Mouse (Mus musculus): ENCODE measurements around the gene Kirrel. TPM values are rescaled to one million over a fixed set of nuclear protein-coding genes. Genes with fewer than 3 reads are reported as not detected.

Kirrel gene
- total RNA-seq, 4 experiments from 2014 or later = 4.0 to 5.2 (median 4.7) TPM

DNA sequence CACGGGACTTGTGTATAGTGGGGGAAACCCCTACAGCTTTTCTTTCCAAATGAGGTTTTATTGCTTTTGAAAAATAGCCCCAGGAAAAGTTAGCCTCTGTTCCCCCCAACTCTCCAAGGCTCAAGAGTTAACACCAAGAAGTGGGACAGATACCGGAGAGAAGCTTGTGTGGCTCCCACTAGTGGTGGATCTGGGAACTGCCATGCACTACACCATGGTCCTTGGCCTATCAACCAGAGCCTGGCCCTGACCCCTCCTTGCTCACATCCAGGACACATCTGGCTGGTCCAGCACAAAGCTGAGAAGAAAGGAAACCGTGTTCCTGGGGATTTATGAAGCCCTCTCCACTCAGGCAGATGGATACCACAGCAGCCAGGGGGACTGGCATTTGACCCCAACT, 92.3 kb downstream of the Kirrel start:
- peak in 1 of 2 experiments; percentile 33 for DNase-seq (ENCODE audit: low spot score in 2 of 2)

DNA sequence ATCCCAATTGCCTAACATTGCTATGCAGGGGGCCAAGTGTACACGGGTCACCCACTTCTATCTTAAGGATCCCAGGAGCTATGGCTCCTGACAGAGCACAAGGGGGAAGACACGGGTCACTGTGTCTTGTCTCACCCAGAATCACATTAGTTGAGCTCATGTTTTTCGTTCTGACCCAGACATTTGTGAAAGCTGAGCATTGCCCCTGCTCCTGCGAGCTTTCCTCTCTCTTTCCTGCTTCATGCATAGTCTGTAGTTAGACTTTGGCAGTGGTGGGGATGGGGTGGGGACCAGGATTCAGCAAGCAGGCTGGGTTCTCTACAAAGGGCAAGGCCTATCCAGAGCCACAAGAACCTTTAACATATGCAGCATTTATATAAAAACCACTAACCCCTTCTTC, 94.8 kb downstream of the Kirrel start:
- DNase-seq (ENCODE audit: low spot score in 2 of 2) = no peak

DNA sequence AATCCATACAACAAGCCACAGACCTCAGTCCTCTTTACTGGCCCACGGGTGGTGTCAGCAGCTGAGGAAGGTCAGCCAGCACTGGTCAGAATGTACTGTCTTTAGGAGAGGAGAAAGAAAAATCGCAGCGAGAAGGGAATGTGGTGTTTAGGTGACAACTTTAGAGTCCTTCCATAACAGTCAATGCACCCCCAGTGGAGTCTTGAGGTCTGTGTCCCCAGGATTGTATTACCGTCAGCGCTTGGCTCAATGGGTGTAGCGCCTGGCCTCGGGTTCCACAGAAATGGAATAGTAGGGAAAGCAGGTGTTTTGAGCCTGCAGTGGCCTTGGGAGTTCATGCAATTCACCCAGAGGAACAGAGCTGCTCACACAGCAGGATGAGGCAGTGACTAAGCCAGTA, 95.2 kb downstream of the Kirrel start:
- DNase-seq (ENCODE audit: low spot score in 2 of 2) = no peak

DNA sequence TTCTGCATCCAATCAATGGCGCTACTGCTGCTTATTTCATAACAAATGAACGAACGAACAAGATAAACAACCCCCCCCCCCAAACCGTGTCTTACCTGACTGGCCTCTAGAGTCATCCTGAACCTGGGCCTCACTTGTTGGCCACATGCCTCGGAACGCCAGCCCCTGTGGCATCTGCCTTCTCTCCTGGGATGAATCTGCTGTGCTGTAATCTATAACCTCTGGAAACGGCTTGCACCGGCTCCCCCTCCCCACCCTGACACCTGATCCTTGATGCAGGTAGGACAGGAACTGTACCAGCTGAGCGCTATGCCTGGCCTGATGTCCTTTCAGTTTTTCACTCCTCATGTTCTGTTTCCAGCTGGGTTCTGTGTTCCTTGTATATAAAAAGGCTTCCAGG, 96.9 kb downstream of the Kirrel start:
- no peak for DNase-seq (ENCODE audit: low spot score in 2 of 2)

DNA sequence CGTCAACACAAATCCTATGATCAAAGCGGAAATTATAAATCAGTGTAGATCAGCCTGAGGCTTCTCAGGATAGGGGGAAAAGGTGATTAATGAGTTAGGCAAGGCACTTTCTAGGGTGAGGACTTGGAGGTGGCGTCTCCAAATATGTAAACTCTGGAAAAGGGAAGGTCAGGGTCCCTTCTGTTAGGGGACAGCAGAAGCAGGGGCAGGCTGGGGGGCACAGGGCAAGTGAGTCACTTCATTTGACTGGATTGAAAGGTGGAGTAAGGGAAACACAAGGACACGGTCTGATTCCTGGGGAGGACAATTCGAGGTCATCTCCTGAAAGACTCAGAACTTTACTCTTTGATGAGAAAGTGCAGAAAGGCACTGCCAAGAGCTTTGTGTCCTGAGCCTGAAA, 97.6 kb downstream of the Kirrel start:
- DNase-seq (ENCODE audit: low spot score in 2 of 2) = no peak

DNA sequence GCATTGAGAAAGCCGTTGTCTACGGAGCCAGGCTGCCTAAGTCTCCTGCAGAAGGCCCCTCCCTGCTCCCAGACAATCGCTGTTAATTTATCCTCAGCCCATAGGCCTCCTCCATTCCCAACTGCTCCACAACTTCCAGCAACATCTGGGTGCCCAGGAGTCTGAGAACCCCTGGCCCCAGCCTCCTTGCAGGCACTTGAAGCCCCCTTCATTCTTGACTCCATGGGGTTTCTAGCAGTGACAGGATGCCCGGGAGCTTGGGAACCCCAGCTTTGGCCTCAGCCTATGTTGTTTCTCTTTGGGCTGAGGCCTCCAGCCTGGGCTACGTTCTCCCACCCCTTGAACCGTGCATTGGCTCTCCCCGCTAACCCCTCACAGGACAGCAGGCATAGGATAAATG, 98.4 kb downstream of the Kirrel start:
- no peak for DNase-seq (ENCODE audit: low spot score in 2 of 2)

DNA sequence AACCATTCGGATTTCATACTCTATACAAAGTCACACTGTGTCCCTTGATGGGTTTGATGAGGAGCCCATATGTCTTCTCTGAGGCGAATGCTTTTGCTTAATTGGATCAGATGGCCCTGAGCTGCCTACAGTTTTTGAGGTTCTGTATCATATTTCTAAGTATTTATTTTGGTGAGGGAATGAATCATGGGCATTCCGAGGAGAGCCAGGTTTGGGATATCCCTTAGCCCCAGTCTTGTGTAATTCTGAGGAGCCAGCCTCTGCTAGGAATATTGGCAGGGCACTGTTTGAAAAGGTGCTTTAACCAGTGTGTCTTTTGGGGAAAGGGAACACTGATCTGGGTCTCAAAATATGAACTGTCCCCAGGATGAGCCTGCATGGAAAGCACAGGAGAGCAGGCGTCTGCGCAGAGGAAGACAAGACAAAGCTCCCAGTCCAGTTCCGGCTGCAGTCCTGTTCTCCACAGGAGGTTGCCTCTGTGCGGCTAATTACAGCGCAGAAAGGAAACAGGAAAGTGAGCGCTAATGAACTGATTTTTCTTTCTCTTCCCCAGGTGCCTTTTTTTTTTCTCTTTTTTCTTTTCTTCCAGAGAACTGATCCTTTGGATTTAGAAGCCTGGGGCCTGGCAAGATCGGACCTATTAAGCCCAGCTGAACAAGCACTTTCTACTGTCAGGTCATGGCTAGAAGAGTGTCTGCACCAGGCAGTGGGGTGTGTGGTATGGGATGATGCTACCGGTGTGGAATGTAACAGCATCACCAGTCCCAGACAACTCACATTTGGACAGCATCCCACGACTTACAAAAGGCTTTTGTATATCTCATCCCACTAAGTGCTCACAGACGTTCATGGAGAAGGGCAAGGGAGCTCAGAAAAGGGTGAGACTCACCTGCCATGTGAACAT, 101.7 kb downstream of the Kirrel start:
- no peak for DNase-seq (ENCODE audit: low spot score in 2 of 2)

DNA sequence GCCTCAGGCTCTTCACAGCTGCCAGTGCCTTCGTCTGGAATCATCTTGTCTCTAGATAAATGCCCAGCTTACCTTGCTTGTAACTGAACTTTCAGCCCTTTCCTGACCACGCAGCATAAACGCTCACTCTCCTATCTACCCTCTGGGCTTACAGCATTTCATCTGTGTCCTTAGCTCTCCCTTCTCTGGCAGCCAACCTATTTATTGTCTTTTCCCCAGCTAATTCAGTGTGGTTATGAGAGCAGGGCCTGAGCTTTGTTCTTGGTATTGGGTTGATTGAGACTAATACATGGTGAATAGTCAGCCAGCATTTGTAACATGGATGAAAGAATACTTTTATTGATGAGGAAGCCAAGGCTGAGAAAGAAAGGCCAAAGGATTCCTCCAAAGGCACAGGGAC, 102.4 kb downstream of the Kirrel start:
- DNase-seq (ENCODE audit: low spot score in 2 of 2) = no peak

DNA sequence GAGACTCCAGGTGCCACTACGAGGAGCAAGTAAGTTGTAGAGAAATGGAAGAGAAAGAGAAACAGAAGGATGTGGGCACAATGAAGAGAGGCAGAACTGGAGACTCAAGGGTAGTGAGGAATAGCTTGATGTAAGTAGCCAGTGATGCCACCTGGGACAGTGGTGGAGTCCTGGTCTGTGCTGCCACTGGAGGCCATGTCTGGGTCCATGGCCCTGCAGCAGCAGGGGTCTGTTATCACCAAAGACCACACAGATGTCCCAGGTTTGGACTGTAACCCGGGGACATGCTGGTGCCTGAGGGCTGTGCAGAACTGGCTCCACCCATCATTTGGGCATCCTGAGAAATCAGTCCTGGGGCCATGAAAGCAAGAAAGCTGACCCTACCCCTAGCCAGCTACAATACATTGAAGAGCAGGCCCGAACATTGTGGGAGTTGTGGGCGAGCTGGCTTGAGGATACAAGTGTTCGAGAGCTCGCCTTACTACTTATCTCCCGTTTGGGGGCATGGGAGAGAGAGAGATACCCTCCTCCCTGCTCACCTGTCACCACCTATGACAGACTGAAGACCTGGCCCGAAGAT, 107.1 kb downstream of the Kirrel start:
- DNase-seq (ENCODE audit: low spot score in 2 of 2) = no peak

DNA sequence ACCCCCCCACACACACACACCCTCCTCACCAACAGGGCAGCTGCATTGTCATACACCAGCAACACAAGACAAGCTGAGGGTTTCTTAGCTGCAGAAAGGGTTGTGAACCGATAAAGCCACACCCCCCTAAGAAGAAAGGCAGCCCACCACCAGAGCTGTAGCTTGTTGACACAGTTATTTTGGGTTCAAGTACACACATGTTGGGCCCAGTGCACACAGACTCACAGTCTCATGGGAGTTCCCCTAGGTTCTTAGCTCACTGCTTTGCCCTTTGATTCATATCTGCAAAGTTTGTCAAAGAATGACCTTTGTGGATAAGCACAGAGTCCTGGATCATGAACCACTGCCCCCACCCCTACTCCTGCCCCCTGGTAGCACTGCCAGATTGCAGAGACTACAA, 120.6 kb downstream of the Kirrel start:
- DNase-seq (ENCODE audit: low spot score in 2 of 2) = no peak

DNA sequence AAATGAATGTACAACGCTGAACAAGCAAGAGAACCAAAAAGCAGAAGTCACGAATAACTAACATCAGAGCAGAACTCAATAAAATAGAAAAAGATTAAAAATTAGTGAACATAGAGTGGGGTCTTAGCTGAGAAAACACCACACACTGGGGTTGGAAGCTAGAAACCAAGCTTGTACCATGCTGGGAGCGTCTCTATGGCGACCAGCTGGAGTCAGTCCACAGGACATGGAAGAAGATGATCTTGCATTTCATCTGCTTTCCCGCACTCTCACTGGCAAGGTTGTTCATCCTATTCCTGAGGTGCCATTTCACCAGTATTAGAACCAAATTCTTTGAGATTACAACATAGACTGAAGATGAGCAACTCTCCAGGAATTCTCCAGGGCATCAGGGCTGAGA, 126.7 kb downstream of the Kirrel start:
- no peak for DNase-seq (ENCODE audit: low spot score in 2 of 2)

DNA sequence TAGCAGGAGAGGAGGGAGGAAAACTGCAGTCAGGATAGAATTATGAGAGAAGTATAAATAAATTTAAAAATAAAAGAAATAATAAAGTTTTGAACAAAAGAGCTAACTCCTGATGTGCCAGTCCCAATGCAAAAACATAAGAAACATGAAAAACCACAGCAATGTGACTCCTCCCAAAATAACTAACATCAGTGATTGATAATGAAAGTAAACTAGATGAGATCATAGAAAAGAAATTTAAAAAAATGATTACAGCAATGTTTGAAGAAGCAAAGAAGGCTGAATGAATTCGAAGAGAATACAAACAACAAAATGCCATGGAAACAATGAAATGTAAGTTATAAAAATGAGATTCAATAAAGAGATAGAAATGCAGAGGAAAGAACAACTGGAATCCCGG, 132.8 kb downstream of the Kirrel start:
- no peak for DNase-seq (ENCODE audit: low spot score in 2 of 2)

DNA sequence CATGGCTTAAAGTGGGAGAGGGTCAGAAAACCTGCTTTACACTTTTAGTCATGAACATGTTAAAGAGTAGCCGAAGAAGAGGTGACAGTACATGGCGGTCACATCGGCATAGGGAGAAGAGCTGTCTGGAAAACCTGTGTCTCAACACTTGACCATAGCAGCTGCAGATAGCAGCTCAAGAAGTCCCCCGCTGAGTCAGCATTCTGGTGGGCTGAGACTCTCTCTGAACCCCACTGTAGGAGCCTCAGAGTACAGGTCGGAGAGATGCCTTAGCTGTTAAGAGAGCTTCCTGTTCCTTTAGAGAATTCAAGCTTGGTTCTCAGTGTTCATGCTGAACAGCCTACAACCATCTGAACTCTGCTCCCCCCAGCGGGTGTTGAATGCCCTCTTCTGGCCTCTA, 136.0 kb downstream of the Kirrel start:
- DNase-seq (ENCODE audit: low spot score in 2 of 2) = no peak

DNA sequence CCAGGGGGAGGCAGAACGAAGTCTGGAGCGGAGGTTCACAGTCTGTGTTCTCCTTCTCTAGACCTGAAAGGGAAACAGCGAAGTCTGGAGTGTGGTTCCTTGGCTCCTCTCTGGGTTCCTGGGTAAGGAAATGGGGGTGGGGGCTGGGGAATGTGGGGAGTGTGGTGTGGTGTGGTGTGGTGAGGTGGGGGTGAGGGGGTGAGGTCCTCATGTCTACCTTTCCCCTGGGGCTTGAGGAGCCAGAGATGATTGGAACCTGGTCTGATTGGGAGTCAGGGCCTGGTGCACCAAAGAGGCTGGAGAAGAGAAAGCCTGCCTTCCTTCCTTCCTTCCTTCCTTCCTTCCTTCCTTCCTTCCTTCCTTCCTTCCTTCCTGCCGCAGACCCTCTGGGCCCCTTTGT, 140.5 kb downstream of the Kirrel start:
- no peak for DNase-seq (ENCODE audit: low spot score in 2 of 2)

DNA sequence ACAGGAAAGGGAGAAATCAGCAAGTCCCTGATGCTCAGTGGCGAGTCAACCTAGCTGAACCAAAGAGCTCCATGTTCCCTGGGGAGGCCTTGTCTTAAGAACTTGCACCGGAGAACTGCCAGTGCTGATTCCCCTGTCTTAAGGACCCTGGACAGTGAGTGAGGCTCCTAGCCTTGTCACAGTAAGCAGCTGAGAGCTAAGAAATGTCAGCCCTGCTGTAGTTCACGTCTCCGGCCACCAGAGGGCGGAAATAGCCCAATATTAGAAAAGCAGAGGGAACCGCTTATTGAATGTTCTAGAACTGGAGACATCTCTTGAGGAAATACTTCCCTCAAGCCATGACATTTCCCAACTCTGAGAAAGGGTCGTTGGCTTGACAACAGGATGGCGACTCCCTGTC, 141.2 kb downstream of the Kirrel start:
- DNase-seq (ENCODE audit: low spot score in 2 of 2) = peak; percentile 15 to 74

DNA sequence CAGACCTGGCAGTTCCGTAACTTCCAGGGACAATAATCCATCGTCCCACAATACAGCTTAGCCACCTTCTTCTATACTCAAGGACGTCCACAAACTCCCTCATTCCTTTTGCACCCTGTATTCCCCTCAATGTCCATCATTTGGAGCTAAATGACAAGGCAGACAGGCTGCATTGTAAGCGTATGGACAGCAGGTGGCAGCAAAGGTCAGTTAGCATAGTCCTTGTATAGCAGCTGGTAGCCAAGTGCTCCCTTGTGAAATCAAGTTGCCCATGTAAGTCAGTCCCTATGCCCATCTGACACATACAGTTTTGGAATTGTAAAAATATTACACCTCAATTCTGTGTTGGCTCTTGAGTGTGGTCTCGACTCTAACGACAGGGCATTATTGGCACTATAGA, 143.7 kb downstream of the Kirrel start:
- peak; percentile 17 to 41 for DNase-seq (ENCODE audit: low spot score in 2 of 2)

Other genes starting within 250 kb of the Kirrel start
- gene Cd1d1, start 175.3 kb downstream of the Kirrel start, total RNA-seq (2022) = 1 to 10 TPM in 3 of 4 experiments, under 1 TPM in 1; 0.78 to 1.8 (median 1.3) TPM
- gene Fcrls, start 89.0 kb upstream of the Kirrel start, total RNA-seq (2022) = 10 to 100 TPM; 22.0 to 79.0 (median 36.7) TPM
- gene Cd5l, start 183.1 kb upstream of the Kirrel start, total RNA-seq (2022) = not detected
- under 1 TPM in 2 of 4 experiments, not detected in 2; 0.37 to 0.49 TPM for gene Fcrl1, start 201.6 kb upstream of the Kirrel start, total RNA-seq (2022)

Data from left cerebral cortex, adult 8-10 months (tissue).